Mouse (Mus musculus) heart, postnatal 0 days (tissue): ENCODE measurements around the gene Gm10639.
"Not testable (repeated sequence)": the region's sequence is repeated elsewhere in the genome, so short reads cannot be mapped to it uniquely, and the experiment has no call there.

ENCODE experiments used
- CTCF ChIP-seq: IDR thresholded peaks from 2 replicates; pipeline ENCODE4 v1.5.1; 2016; ENCODE audit warnings: antibody characterized with exemption, control low read depth, low read depth
- EP300 ChIP-seq: IDR thresholded peaks from 2 replicates; pipeline ENCODE4 v1.6.1; 2016; ENCODE audit warnings: antibody characterized with exemption, low read depth

- not testable (repeated sequence) for TF ChIP-seq CTCF, EP300
Measured at GRCm38 (mm10) chr9:78289723-78290122, at the start of gene Gm10639.
